Mouse (Mus musculus) spleen, adult 2 months (tissue): Measurements from ENCODE around the gene Brd1. TPM values are rescaled to one million over a fixed set of nuclear protein-coding genes. Genes with fewer than 3 reads are reported as not detected.
"Not testable (repeated sequence)": the region's sequence is repeated elsewhere in the genome, so short reads cannot be mapped to it uniquely, and the experiment has no call there.

Experiments
- DNase-seq, 2 experiments: peaks; one replicate each; pipeline versions ENCODE4 v3.0.0 to v3.0.0-alpha.2; 2012 to 2021; ENCODE audit warnings: low spot score in 2 of 2, low read depth in 1 of 2
- H3K27ac ChIP-seq: fragments of 200-500 bp; 2 replicates; pipeline ENCODE4 v1.5.1; 2012; ENCODE audit warnings: low read length, inconsistent platforms; ENCODE audit not compliant: insufficient read depth
- H3K27me3 ChIP-seq: fragments of 200-500 bp; 2 replicates; pipeline ENCODE4 v1.6.1; 2012; ENCODE audit warnings: mild to moderate bottlenecking, moderate library complexity, low read length, inconsistent platforms; ENCODE audit not compliant: control insufficient read depth, insufficient read depth
- H3K36me3 ChIP-seq: fragments of 200-500 bp; 2 replicates; pipeline ENCODE4 v1.6.1; 2012; ENCODE audit warnings: mild to moderate bottlenecking, low read length, inconsistent platforms; ENCODE audit not compliant: control insufficient read depth, insufficient read depth
- H3K4me1 ChIP-seq: fragments of 200-500 bp; 2 replicates; pipeline ENCODE4 v1.6.1; 2011; ENCODE audit warnings: inconsistent platforms; ENCODE audit not compliant: control insufficient read depth, insufficient read depth, insufficient read length
- H3K4me3 ChIP-seq: fragments of 200-500 bp; 2 replicates; pipeline ENCODE4 v1.5.1; 2011; ENCODE audit warnings: mild to moderate bottlenecking, inconsistent platforms; ENCODE audit not compliant: insufficient read depth, insufficient read length; ENCODE audit errors: extremely low read depth
- CTCF ChIP-seq: fragments of 200-500 bp; IDR thresholded peaks from 2 replicates; pipeline ENCODE4 v1.5.1; 2011; ENCODE audit warnings: mild to moderate bottlenecking, inconsistent platforms; ENCODE audit not compliant: insufficient read depth, insufficient read length, insufficient replicate concordance; ENCODE audit errors: extremely low read depth
- POLR2A ChIP-seq: fragments of 200-500 bp; IDR thresholded peaks from 2 replicates; pipeline ENCODE4 v1.6.1; 2011; ENCODE audit warnings: low read depth, low read length, inconsistent platforms
- WGBS: fragments of 180-500 bp; shearing (Covaris S2); methylation state at CpG from one replicate; pipeline ENCODE4 v1.1.7; 2018; 5-methylcytosine and 5-hydroxymethylcytosine counted together
- polyA plus RNA-seq: library from polyadenylated mRNA; depleted of rRNA; stranded (reverse); fragments of >200 nt; gene quantifications from 2 replicates; pipeline ENCODE4 v1.2.3, GENCODE M21; 2012

The Brd1 gene
- polyA plus RNA-seq, 1 experiment = 13.2 TPM

DNA sequence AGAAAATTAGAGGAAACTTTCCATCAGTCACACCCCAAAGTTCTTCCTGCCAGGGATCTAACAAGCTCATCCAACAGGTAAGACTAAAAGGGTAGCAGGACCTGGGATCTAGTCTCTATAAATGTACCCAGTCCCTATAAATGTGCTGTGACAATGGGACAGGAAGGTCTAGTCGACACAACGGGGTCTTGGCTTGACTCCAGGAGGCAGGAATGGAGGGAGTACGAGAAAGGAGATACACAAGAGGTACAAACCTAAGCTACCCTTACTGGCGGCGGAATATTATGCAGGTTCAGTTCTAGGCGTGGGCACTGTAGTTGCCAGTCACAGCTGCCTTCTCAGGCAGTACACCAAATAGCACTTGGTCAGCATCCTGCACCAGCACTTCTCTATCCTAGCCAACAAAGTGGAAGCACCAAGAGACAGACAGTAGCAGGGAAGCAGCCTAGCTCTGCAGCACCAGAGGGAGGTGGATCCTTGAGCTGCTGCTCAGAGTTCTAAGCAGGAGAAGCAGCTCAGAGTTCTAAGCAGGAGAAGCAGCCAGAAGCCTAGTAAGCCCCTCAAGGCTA, 19.9 kb downstream of the Brd1 start:
- Histone ChIP-seq H3K4me3 (no peak overlapping the region), H3K27ac (no peak overlapping the region), H3K27me3 (no peaks in the 10 kb centered on the region), H3K4me1 (no peaks in the 10 kb centered on the region), H3K36me3 (peaks cover 59% of the 10 kb centered on the region)
- TF ChIP-seq POLR2A (no peak), CTCF (no peak)
- no peak for DNase-seq
- 88% methylated on average over 6 of the region's 6 CpGs for WGBS

DNA sequence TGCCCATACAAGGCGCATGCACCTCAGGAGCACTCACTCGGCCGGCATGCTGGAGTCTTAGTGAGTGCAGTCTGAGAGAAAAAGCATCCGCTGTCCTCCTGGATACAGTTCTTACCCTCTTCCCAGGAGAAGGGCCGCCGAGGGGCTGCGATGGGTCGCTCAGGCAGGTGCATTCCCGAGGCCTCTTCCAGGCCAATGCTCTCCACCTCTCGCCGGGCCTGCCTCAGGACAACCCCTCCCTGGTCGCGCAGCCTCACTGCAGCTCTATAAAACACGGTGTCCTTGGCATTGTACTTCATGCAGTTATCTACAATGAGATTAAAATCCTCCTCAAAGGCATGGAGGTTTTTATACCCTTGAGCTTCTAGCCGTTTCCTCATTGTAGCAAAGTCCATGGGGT, 21.5 kb downstream of the Brd1 start:
- H3K36me3 ChIP-seq = peaks cover 62% of the 10 kb centered on the region
- H3K27ac ChIP-seq = no peak overlapping the region
- no peaks in the 10 kb centered on the region for H3K27me3 ChIP-seq
- no peak for DNase-seq
- 96% methylated on average over 15 of the region's 15 CpGs for WGBS
- H3K4me3 ChIP-seq = no peak overlapping the region
- no peaks in the 10 kb centered on the region for H3K4me1 ChIP-seq
- TF ChIP-seq POLR2A (no peak), CTCF (no peak)

DNA sequence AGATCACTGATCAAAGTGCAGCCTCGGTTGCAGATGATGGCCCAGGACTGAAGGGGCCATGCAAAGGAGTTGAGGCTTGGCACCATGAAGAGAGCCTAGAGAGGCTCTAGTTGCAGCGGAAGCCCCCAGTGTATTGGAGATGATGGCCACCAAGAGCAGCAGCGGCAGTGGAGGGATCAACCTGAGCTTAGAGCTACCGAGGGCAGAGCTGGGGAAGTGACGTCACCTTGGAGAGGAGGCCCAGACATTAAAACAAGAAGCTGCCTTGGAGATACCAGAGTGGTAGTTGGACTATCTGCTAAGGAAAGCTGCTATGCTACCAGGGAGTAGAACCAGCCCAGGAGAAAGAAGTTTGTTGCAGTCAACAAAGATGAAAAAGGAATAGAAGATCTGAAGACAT, 24.2 kb downstream of the Brd1 start:
- Histone ChIP-seq H3K4me3 (no peak overlapping the region), H3K4me1 (no peaks in the 10 kb centered on the region), H3K27me3 (no peaks in the 10 kb centered on the region), H3K36me3 (peaks cover 72% of the 10 kb centered on the region), H3K27ac (no peak overlapping the region)
- TF ChIP-seq CTCF (no peak), POLR2A (no peak)
- 92% methylated on average over 5 of the region's 5 CpGs for WGBS
- no peak for DNase-seq

DNA sequence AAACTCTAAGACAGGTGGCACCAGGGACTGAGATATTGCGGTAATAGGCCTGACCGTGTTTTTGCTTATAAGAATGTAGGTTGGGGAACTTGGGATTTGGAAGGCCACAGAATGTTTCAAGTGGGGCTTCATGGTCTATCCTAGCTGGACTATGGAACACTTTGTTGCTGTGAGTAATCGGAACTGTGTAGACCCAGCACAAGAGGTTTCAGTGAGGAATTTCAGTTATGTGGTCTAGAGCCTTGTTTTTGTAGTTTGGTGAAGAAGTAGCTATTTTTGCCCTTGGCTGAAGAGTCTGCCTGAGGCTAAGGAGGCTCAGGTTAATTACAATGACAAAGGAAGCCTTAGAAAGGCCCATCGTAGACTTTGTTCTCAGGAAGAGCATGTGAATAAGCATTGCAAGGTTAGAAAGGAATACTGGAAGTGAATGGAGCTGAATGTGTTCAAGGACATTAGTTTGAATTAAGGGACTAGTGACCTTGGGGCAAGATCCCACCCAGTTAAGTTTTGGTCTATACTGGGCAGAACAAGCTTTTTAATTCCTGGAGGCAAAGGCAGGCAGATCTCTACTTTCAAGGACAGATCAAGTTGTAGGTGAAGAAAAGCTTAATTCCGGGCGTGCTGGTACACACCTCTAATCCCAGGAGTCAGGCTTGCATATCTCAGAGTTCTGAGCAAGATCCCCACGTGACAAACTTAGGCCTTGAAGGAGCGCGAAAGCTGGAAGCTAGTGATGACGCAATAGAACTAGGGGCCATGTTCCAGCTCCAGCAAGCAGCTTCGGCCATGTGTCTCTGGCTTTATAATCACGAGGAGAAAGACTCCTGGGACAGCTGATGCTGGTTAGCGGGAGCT, 25.1 kb downstream of the Brd1 start:
- no peak for TF ChIP-seq CTCF
- no peak for TF ChIP-seq POLR2A
- H3K4me1 ChIP-seq = no peaks in the 10 kb centered on the region

DNA sequence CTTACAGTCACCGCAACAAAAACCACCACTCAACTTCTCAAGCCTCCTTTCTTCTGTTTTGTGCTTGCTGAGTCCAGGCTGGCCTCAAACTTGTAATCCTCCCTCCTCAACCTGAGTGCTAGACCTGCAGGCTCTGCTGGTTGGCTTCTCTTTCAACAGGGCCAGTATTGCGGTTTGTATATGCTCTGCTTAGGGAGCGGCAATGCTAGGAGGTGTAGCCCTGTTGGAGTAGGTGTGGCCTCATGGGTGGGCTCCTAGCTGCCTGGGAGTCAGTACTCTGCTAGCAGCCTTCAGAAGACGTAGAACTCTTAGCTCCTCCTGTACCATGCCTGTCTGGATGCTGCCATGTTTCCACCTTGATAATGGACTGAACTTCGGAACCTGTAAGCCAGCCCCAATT, 25.8 kb downstream of the Brd1 start:
- WGBS = 93% methylated on average over 5 of the region's 5 CpGs
- Histone ChIP-seq H3K27ac (no peak overlapping the region), H3K36me3 (peaks cover 76% of the 10 kb centered on the region), H3K4me3 (no peak overlapping the region), H3K27me3 (no peaks in the 10 kb centered on the region), H3K4me1 (no peaks in the 10 kb centered on the region)
- DNase-seq = no peak
- TF ChIP-seq POLR2A (no peak), CTCF (no peak)

More for the DNA sequence above, 25.1 kb downstream of the Brd1 start:
- Histone ChIP-seq H3K27me3 (no peaks in the 10 kb centered on the region), H3K27ac (no peak overlapping the region), H3K36me3 (peaks cover 76% of the 10 kb centered on the region), H3K4me3 (no peak overlapping the region)
- DNase-seq = no peak
- 91% methylated on average over 13 of the region's 13 CpGs for WGBS

DNA sequence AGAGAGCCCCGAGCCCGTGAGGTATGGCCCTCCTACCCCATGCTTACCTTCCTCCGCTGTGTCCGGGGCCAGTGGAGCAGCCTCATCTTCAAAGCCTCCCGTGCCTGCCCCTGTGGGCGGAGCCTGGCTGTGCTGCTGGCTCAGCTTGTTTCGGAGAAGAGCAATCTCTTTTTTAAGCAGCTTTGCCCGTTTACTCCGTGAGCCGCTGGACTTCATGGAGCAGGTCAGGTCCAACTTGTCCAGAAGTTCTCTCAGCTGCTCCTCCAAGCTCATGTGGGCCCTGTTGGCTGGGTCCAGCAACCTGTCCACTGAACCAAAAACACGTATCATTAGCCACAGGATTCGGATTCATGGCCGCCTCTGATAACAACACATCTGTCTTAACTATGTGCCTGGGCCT, 27.0 kb downstream of the Brd1 start:
- not testable (repeated sequence) for H3K4me1 ChIP-seq, H3K4me3 ChIP-seq, H3K27ac ChIP-seq, DNase-seq, H3K27me3 ChIP-seq
- 89% methylated on average over 13 of the region's 13 CpGs for WGBS
- H3K36me3 ChIP-seq = peaks cover 75% of the 10 kb centered on the region

DNA sequence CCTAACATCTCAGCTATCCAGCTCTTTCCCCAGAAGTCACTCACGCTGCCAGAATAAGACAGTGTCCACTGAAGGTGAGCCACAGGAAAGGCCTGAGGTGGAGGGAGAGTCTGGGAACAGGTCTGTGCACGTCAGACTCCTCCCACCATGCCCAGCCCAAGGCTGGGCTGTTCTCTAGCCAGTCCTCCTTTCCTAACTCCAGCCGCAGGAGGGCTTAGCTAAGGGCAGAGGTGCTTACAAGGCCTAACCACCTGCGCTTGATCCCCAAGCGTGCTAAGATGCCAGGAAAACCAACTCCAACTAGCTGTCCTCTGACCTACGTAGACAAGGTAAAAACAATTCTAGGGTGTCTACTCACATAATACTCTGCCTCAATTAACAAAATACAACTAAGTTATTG, 27.7 kb downstream of the Brd1 start:
- H3K27me3 ChIP-seq = no peaks in the 10 kb centered on the region
- TF ChIP-seq POLR2A (no peak), CTCF (no peak)
- no peaks in the 10 kb centered on the region for H3K4me1 ChIP-seq
- WGBS = 95% methylated on average over 6 of the region's 6 CpGs
- H3K27ac ChIP-seq = no peak overlapping the region
- H3K36me3 ChIP-seq = peaks cover 72% of the 10 kb centered on the region
- no peak overlapping the region for H3K4me3 ChIP-seq
- DNase-seq = no peak
